Mouse (Mus musculus): ENCODE results near the gene Trim8.

Gene Trim8

GRCm38 (mm10) chr19:46550385-46550784, 48.9 kb downstream of the Trim8 start:
- no peak for DNase-seq (ENCODE audit: low read depth, low spot score)

GRCm38 (mm10) chr19:46552496-46552895, 51.0 kb downstream of the Trim8 start:
- DNase-seq (ENCODE audit: low read depth, low spot score), result no peak

DNA sequence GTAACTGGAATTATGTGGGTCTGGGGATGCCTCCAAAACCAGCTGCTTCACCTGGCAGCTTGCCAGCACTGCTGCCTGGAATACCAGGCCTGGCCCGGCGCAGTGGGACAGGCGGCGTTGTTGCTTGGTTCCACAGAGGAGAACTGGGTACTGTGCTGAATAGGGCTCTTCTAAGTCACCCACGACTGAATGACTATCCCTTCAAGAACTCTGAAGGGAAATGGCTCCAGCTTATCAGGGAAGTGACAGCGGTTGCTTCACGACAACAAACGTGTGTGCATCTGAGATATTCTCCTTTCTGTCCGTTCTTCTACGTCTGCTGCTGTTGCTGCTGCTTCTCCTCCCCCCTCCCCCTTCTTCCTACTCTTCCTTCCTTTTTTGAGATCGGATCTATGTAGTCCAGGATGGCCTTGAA, 52.0 kb downstream of the Trim8 start:
- no peak for DNase-seq (ENCODE audit: low read depth, low spot score)

DNA sequence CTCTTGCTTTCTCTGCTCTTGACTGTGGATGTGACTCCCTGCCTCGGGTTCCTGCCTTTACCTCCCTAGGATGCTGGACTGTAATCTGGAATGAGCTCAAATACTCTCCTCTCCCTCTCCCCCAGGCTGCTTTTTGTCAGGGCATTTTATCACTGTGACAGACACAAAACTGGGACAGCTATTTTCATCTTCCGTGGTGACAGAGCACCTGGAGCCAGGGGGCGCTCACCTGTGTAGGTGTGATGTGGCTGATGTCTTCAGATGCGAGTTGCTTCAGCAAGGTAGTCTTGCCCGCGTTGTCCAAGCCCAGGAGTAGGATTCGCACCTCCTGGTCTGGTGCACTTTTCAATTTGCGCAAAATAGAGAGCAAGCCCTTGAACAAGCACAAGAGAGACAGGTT, 56.5 kb downstream of the Trim8 start:
- DNase-seq (ENCODE audit: low read depth, low spot score), result no peak

DNA sequence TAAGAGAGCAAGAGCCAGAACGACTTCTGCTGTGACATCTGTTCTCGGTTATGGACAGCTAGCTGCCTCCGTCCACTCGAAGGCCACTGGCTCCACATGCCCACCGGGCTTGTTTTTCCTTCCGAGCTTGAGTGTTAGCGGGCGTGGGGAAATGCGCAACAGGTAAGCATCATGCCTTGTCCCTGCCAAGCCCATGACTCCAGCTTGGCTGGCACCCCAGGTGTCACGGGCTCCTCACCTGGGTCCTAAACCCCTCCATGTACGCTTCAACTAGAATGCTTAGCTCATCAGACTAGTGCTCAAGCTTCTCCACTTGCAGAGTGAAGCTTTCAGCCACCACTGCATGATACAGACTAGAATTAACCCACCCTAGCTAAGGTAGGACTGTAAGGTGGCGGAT, 57.1 kb downstream of the Trim8 start:
- DNase-seq (ENCODE audit: low read depth, low spot score), result no peak

- peak; percentile 66 for DNase-seq (ENCODE audit: low read depth, low spot score)
Measured at GRCm38 (mm10) chr19:46562132-46562531, 60.6 kb downstream of the Trim8 start.

GRCm38 (mm10) chr19:46562581-46563515, 61.3 kb downstream of the Trim8 start:
- DNase-seq (ENCODE audit: low read depth, low spot score), result no peak

- DNase-seq (ENCODE audit: low read depth, low spot score), result no peak
Measured at GRCm38 (mm10) chr19:46563603-46564002, 62.1 kb downstream of the Trim8 start.

- no peak for DNase-seq (ENCODE audit: low read depth, low spot score)
Measured at GRCm38 (mm10) chr19:46564043-46564462, 62.6 kb downstream of the Trim8 start.
